Mouse (Mus musculus): ENCODE measurements at regions not wholly inside any gene's neighbourhood (a gene's known extent, or its start where the extent isn't known, plus 50 kb on each side); places are given as distances from the start of the nearest gene placed in this dataset.

- no peak for DNase-seq (ENCODE audit: low spot score)
Measured at GRCm38 (mm10) chr17:45928903-45929477, 103.2 kb downstream of the Vegfa start.

- no peak for DNase-seq (ENCODE audit: low spot score)
Measured at GRCm38 (mm10) chr17:45928013-45928412, 104.2 kb downstream of the Vegfa start.

GRCm38 (mm10) chr17:45925845-45926244 lies 106.3 kb downstream of the Vegfa start:
- DNase-seq (ENCODE audit: low spot score): no peak

GRCm38 (mm10) chr17:45924595-45924994 lies 107.6 kb downstream of the Vegfa start:
- no peak for DNase-seq (ENCODE audit: low spot score)

GRCm38 (mm10) chr17:45923217-45923730 lies 108.9 kb downstream of the Vegfa start:
- no peak for DNase-seq (ENCODE audit: low spot score)

GRCm38 (mm10) chr17:45917647-45918046 lies 114.5 kb downstream of the Vegfa start:
- DNase-seq (ENCODE audit: low spot score): no peak

GRCm38 (mm10) chr17:45916937-45917336 lies 115.2 kb downstream of the Vegfa start:
- no peak for DNase-seq (ENCODE audit: low spot score)

GRCm38 (mm10) chr17:45914706-45915240 lies 117.4 kb downstream of the Vegfa start:
- DNase-seq (ENCODE audit: low spot score): no peak

- no peak for DNase-seq (ENCODE audit: low spot score)
Measured at GRCm38 (mm10) chr17:45914237-45914636, 117.9 kb downstream of the Vegfa start.

GRCm38 (mm10) chr17:45913671-45914070 lies 118.5 kb downstream of the Vegfa start:
- DNase-seq (ENCODE audit: low spot score): no peak

GRCm38 (mm10) chr17:45912165-45912564 lies 120.0 kb downstream of the Vegfa start:
- no peak for DNase-seq (ENCODE audit: low spot score)

- no peak for DNase-seq (ENCODE audit: low spot score)
Measured at GRCm38 (mm10) chr17:45911201-45911731, 120.9 kb downstream of the Vegfa start.

- no peak for DNase-seq (ENCODE audit: low spot score)
Measured at GRCm38 (mm10) chr17:45910245-45910644, 121.9 kb downstream of the Vegfa start.

GRCm38 (mm10) chr17:45907587-45907986 lies 124.6 kb downstream of the Vegfa start:
- no peak for DNase-seq (ENCODE audit: low spot score)

- no peak for DNase-seq (ENCODE audit: low spot score)
Measured at GRCm38 (mm10) chr17:45905596-45905995, 126.6 kb downstream of the Vegfa start.

GRCm38 (mm10) chr17:45904251-45904650 lies 127.9 kb downstream of the Vegfa start:
- peak; percentile 8 for DNase-seq (ENCODE audit: low spot score)

- no peak for DNase-seq (ENCODE audit: low spot score)
Measured at GRCm38 (mm10) chr17:45903294-45903693, 128.9 kb downstream of the Vegfa start.

GRCm38 (mm10) chr17:45902668-45903067 lies 129.5 kb downstream of the Vegfa start:
- no peak for DNase-seq (ENCODE audit: low spot score)

- no peak for DNase-seq (ENCODE audit: low spot score)
Measured at GRCm38 (mm10) chr17:45896922-45897302, 135.3 kb downstream of the Vegfa start.

- DNase-seq (ENCODE audit: low spot score): no peak
Measured at GRCm38 (mm10) chr17:45896142-45896921, 135.8 kb downstream of the Vegfa start.

GRCm38 (mm10) chr17:45894166-45894565 lies 138.0 kb downstream of the Vegfa start:
- DNase-seq (ENCODE audit: low spot score): no peak

GRCm38 (mm10) chr17:45893698-45894097 lies 138.5 kb downstream of the Vegfa start:
- DNase-seq (ENCODE audit: low spot score): peak; percentile 15

- DNase-seq (ENCODE audit: low spot score): no peak
Measured at GRCm38 (mm10) chr17:45893094-45893493, 139.1 kb downstream of the Vegfa start.
